In the genomic region with DNA sequence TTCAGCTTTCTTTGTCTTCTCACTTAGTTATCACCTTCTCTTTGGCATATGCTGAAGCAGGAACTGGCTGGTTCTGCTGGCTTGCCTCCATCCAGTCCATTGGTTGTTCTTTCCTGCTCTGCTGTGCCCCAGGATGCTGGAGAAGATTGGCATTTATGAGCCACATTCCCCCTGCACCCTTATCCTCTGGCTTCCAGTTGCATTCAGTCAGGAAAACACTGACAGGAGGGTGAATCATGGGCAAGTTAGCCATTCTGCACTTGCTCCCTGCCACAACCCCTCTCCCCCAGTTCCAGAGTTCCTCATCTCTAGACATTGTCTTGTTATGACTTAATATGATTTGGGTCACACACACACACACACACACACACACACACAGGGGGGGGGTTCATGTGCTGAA, we compare ENCODE assay signal across 7 mouse cellular contexts.
"Had no signal": no experiment of that assay in that cellular context is flagged by ENCODE, and none has a peak within 500 bp of the region (broad histone marks: within the 10 kb centered on the region; RNA-seq: fewer than 3 reads in every experiment).

No protein-coding gene starts in this region.

- DNase-seq: lung, adult 2 months; lung, postnatal 14 days; lung, postnatal 36 days; right cerebral cortex, postnatal 14 days; thymus, adult 2 months; thymus, postnatal 25 days; thymus, postnatal 4 days had no signal
